Mouse (Mus musculus): ENCODE results near the gene Atp6v1g2.

- TF ChIP-seq GATA1 (IDR thresholded peaks at IDR 0.05; ENCODE audit: low read length) (no peak), TAL1 (IDR thresholded peaks at IDR 0.05; ENCODE audit: low read length) (no peak)
These were observed 42.9 kb downstream of the Atp6v1g2 start for GRCm38 (mm10) chr17:35276304-35276864.

Measured in erythroblast, embryonic 14.5 days (primary cell).